Mouse (Mus musculus): ENCODE data around the gene Zbtb8os. TPM values are rescaled to one million over a fixed set of nuclear protein-coding genes. Genes with fewer than 3 reads are reported as not detected.
A peak's percentile ranks its signal among the peaks of the same experiment; 100 is the strongest.

The Zbtb8os gene
- polyA plus RNA-seq, 1 experiment = 110 TPM

GRCm38 (mm10) chr4:129373202-129373976 lies 37.9 kb downstream of the Zbtb8os start:
- no peaks in the 10 kb centered on the region for H3K4me1 ChIP-seq (ENCODE audit: control insufficient read depth, insufficient read depth, low read length)
- no peak overlapping the region for H3K4me3 ChIP-seq (ENCODE audit: insufficient read depth, low read length)
- no peak overlapping the region for H3K27ac ChIP-seq (ENCODE audit: insufficient read depth, low read length)
- TF ChIP-seq POLR2A (IDR thresholded peaks at IDR 0.05; ENCODE audit: low read depth, low read length) (no peak), CTCF (IDR thresholded peaks at IDR 0.05; ENCODE audit: borderline replicate concordance, insufficient read depth, low read length) (no peak)

DNA sequence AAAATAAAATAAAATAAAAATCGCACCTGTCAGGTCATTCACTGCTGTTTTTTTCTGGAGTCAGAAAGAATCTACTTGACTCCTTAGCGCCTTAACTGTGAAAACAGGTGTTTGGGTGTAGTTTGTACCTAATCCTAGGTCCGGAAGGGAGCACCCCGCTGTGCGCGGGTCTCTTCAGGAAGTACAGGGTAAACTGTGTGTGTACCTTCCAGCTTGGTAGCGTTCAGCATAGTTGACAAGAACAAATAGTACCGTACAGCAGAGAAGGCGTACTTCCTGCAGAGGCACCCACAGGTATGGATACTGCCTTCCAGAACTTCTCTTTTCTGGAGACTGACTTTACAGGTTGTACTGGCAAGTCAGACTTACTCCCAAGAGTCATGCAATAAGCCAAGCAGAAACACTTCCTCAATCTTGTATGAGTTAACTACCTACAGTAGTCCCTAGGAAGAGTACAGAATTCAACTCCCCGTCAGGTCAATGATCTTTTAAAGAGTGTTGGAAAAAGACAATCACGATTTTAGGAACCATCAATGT lies 38.8 kb downstream of the Zbtb8os start:
- no peak overlapping the region for H3K4me3 ChIP-seq (ENCODE audit: insufficient read depth, low read length)
- H3K27ac ChIP-seq (ENCODE audit: insufficient read depth, low read length) = no peak overlapping the region
- H3K4me1 ChIP-seq (ENCODE audit: control insufficient read depth, insufficient read depth, low read length) = no peaks in the 10 kb centered on the region
- TF ChIP-seq CTCF (IDR thresholded peaks at IDR 0.05; ENCODE audit: borderline replicate concordance, insufficient read depth, low read length) (no peak), POLR2A (IDR thresholded peaks at IDR 0.05; ENCODE audit: low read depth, low read length) (no peak)

DNA sequence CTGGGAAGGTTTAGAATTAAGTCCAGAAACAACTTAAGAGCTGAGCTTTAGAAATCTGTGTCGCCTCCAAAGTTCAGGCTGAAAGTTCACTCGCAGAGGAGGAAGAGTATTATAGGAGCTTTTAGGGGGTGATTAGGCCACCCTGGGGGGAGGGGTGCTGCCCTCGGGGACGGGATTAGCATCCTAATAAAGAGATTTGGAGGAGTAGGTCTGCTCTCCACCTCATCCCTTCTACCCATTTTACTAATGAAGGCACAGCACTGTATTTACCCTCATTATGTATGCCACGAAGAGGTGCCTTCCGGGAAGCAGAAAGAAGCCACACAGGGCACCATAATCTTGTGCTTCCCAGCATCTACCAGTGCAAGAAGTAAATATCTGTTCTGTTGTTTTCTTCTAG lies 39.5 kb downstream of the Zbtb8os start:
- H3K4me3 ChIP-seq (ENCODE audit: insufficient read depth, low read length) = no peak overlapping the region
- no peak overlapping the region for H3K27ac ChIP-seq (ENCODE audit: insufficient read depth, low read length)
- H3K4me1 ChIP-seq (ENCODE audit: control insufficient read depth, insufficient read depth, low read length) = no peaks in the 10 kb centered on the region
- TF ChIP-seq CTCF (IDR thresholded peaks at IDR 0.05; ENCODE audit: borderline replicate concordance, insufficient read depth, low read length) (no peak), POLR2A (IDR thresholded peaks at IDR 0.05; ENCODE audit: low read depth, low read length) (no peak)

- Histone ChIP-seq H3K4me3 (ENCODE audit: insufficient read depth, low read length) (no peak overlapping the region), H3K4me1 (ENCODE audit: control insufficient read depth, insufficient read depth, low read length) (no peaks in the 10 kb centered on the region), H3K27ac (ENCODE audit: insufficient read depth, low read length) (no peak overlapping the region)
- TF ChIP-seq POLR2A (IDR thresholded peaks at IDR 0.05; ENCODE audit: low read depth, low read length) (no peak), CTCF (IDR thresholded peaks at IDR 0.05; ENCODE audit: borderline replicate concordance, insufficient read depth, low read length) (no peak)
Measured at GRCm38 (mm10) chr4:129375821-129376220, 40.3 kb downstream of the Zbtb8os start.

DNA sequence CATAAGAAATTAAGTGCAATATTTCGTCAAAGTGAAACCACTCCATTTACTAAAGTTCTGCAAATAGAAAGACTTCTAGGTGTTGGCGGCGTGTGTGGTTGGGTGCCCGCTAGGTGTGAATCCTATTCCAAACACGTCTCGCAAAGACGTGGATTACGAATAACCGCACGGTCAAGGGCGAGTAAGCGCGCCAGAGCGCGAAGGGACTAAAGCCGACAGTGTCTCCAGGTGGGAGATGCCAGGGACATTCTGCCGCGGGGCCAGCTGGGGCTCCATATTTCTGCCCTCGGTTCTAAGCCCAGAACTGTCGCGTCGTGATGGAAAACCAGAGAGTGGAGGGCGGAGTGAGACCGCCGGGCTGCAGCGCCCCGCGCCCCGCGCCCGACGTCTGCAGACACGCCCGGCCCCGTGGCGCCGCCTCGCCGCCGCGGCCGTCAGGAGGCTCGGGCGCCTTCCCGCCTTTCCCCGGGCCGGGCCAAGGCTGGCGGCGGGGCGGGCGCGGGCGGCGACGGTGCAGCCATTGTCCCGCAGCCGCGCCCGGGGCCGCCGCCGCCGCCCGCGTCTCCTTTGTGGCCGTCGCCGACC lies 41.6 kb downstream of the Zbtb8os start:
- Histone ChIP-seq H3K4me3 (ENCODE audit: insufficient read depth, low read length) (peak overlapping the region; percentile 48), H3K27ac (ENCODE audit: insufficient read depth, low read length) (no peak overlapping the region)
- TF ChIP-seq POLR2A (IDR thresholded peaks at IDR 0.05; ENCODE audit: low read depth, low read length) (peak; percentile 34), CTCF (IDR thresholded peaks at IDR 0.05; ENCODE audit: borderline replicate concordance, insufficient read depth, low read length) (no peak)

GRCm38 (mm10) chr4:129377601-129378390 lies 42.3 kb downstream of the Zbtb8os start, which contains the start of gene Zbtb8a:
Gene Zbtb8a (minus strand): TSS chr4:129378116.
- TF ChIP-seq CTCF (IDR thresholded peaks at IDR 0.05; ENCODE audit: borderline replicate concordance, insufficient read depth, low read length) (no peak), POLR2A (IDR thresholded peaks at IDR 0.05; ENCODE audit: low read depth, low read length) (no peak)
- Histone ChIP-seq H3K4me1 (ENCODE audit: control insufficient read depth, insufficient read depth, low read length) (no peaks in the 10 kb centered on the region), H3K27ac (ENCODE audit: insufficient read depth, low read length) (peak within 1 kb of the TSS; percentile 30), H3K4me3 (ENCODE audit: insufficient read depth, low read length) (peak within 1 kb of the TSS; percentile 55)

More for the DNA sequence above, 41.6 kb downstream of the Zbtb8os start:
- no peaks in the 10 kb centered on the region for H3K4me1 ChIP-seq (ENCODE audit: control insufficient read depth, insufficient read depth, low read length)

DNA sequence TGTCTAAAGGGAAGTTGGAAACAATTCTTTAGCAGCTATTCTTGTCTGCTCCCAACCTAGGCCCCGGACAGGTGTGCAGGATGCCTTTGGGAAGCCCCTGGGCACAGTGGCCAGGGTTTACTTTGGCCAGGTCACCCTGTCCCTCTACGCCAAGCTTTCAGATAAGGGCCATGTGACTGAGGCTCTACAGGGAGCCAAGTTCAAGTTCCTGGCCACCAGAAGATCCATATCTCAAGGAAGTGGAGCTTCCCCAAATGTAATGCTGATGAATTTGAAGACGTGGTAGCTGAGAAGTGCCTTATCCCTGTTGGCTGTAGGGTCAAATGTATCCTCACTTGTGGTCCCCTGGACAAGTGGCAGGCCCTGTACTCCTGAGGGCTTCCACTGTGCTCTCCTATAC lies 44.3 kb downstream of the Zbtb8os start:
- no peak overlapping the region for H3K4me3 ChIP-seq (ENCODE audit: insufficient read depth, low read length)
- TF ChIP-seq POLR2A (IDR thresholded peaks at IDR 0.05; ENCODE audit: low read depth, low read length) (no peak), CTCF (IDR thresholded peaks at IDR 0.05; ENCODE audit: borderline replicate concordance, insufficient read depth, low read length) (no peak)
- no peaks in the 10 kb centered on the region for H3K4me1 ChIP-seq (ENCODE audit: control insufficient read depth, insufficient read depth, low read length)
- H3K27ac ChIP-seq (ENCODE audit: insufficient read depth, low read length) = no peak overlapping the region

- Histone ChIP-seq H3K4me1 (ENCODE audit: control insufficient read depth, insufficient read depth, low read length) (no peaks in the 10 kb centered on the region), H3K27ac (ENCODE audit: insufficient read depth, low read length) (no peak overlapping the region), H3K4me3 (ENCODE audit: insufficient read depth, low read length) (no peak overlapping the region)
- TF ChIP-seq POLR2A (IDR thresholded peaks at IDR 0.05; ENCODE audit: low read depth, low read length) (no peak), CTCF (IDR thresholded peaks at IDR 0.05; ENCODE audit: borderline replicate concordance, insufficient read depth, low read length) (no peak)
Measured at GRCm38 (mm10) chr4:129381148-129381547, 45.7 kb downstream of the Zbtb8os start.

- H3K4me3 ChIP-seq (ENCODE audit: insufficient read depth, low read length) = no peak overlapping the region
- H3K4me1 ChIP-seq (ENCODE audit: control insufficient read depth, insufficient read depth, low read length) = no peaks in the 10 kb centered on the region
- no peak overlapping the region for H3K27ac ChIP-seq (ENCODE audit: insufficient read depth, low read length)
- TF ChIP-seq POLR2A (IDR thresholded peaks at IDR 0.05; ENCODE audit: low read depth, low read length) (no peak), CTCF (IDR thresholded peaks at IDR 0.05; ENCODE audit: borderline replicate concordance, insufficient read depth, low read length) (no peak)
Measured at GRCm38 (mm10) chr4:129382029-129382428, 46.5 kb downstream of the Zbtb8os start.
